Mouse (Mus musculus) heart, adult 9 months (tissue): ENCODE data around the gene Nr3c2.

ENCODE experiments used
- DNase-seq, 2 experiments: peaks; one replicate each; pipeline ENCODE4 v3.0.0; 2022; ENCODE audit warnings: low spot score in 2 of 2

Gene Nr3c2

GRCm38 (mm10) chr8:77055492-77056021, 156.3 kb downstream of the Nr3c2 start:
- no peak for DNase-seq

- DNase-seq, result no peak
These were observed 157.6 kb downstream of the Nr3c2 start for GRCm38 (mm10) chr8:77056853-77057252.

- no peak for DNase-seq
These were observed 183.4 kb downstream of the Nr3c2 start for GRCm38 (mm10) chr8:77082687-77083086.

GRCm38 (mm10) chr8:77086036-77086435, 186.8 kb downstream of the Nr3c2 start:
- no peak for DNase-seq

- DNase-seq, result no peak
These were observed 197.5 kb downstream of the Nr3c2 start for GRCm38 (mm10) chr8:77096721-77097120.

- no peak for DNase-seq
These were observed 198.9 kb downstream of the Nr3c2 start for GRCm38 (mm10) chr8:77098101-77098500.

- DNase-seq, result no peak
These were observed 201.1 kb downstream of the Nr3c2 start for GRCm38 (mm10) chr8:77100370-77100769.

- DNase-seq, result no peak
These were observed 203.6 kb downstream of the Nr3c2 start for GRCm38 (mm10) chr8:77102879-77103278.

GRCm38 (mm10) chr8:77112719-77113118, 213.5 kb downstream of the Nr3c2 start:
- no peak for DNase-seq

- no peak for DNase-seq
These were observed 215.5 kb downstream of the Nr3c2 start for GRCm38 (mm10) chr8:77114769-77115168.

- DNase-seq, result no peak
These were observed 217.3 kb downstream of the Nr3c2 start for GRCm38 (mm10) chr8:77116419-77117079.

GRCm38 (mm10) chr8:77120810-77121570, 221.7 kb downstream of the Nr3c2 start:
- DNase-seq, result peak in 1 of 2 experiments; percentile 17

- DNase-seq, result peak; percentile 8 to 36
These were observed 222.3 kb downstream of the Nr3c2 start for GRCm38 (mm10) chr8:77121571-77121890.

GRCm38 (mm10) chr8:77122300-77122699, 223.1 kb downstream of the Nr3c2 start:
- peak; percentile 74 to 77 for DNase-seq

GRCm38 (mm10) chr8:77125777-77126176, 226.5 kb downstream of the Nr3c2 start:
- DNase-seq, result no peak

- DNase-seq, result no peak
These were observed 228.8 kb downstream of the Nr3c2 start for GRCm38 (mm10) chr8:77128006-77128405.

- peak; percentile 88 to 93 for DNase-seq
These were observed 233.8 kb downstream of the Nr3c2 start for GRCm38 (mm10) chr8:77132903-77133637.

- DNase-seq, result no peak
These were observed 234.6 kb downstream of the Nr3c2 start for GRCm38 (mm10) chr8:77133797-77134385.

- DNase-seq, result no peak
These were observed 246.0 kb downstream of the Nr3c2 start for GRCm38 (mm10) chr8:77145285-77145684.

GRCm38 (mm10) chr8:77154496-77154895, 255.3 kb downstream of the Nr3c2 start:
- peak in 1 of 2 experiments; percentile 13 for DNase-seq

GRCm38 (mm10) chr8:77169320-77169719, 270.1 kb downstream of the Nr3c2 start:
- DNase-seq, result no peak
